Mouse (Mus musculus) T-cell, adult 2 months (primary cell): ENCODE data around the gene AL607142.1.
A peak's percentile ranks its signal among the peaks of the same experiment; 100 is the strongest.

Experiments used
- DNase-seq: peaks from one replicate; pipeline ENCODE4 v3.0.0; 2022; ENCODE audit warnings: low spot score

Gene AL607142.1

GRCm38 (mm10) chr4:120104599-120104998, 39.8 kb downstream of the AL607142.1 start:
- DNase-seq = peak; percentile 16

GRCm38 (mm10) chr4:120106362-120106761, 41.6 kb downstream of the AL607142.1 start:
- DNase-seq = no peak

- no peak for DNase-seq
Measured at GRCm38 (mm10) chr4:120107787-120108186, 43.0 kb downstream of the AL607142.1 start.

- no peak for DNase-seq
Measured at GRCm38 (mm10) chr4:120115516-120115915, 50.7 kb downstream of the AL607142.1 start.

- DNase-seq = no peak
Measured at GRCm38 (mm10) chr4:120116312-120116711, 51.5 kb downstream of the AL607142.1 start.

- peak; percentile 14 for DNase-seq
Measured at GRCm38 (mm10) chr4:120120276-120120675, 55.5 kb downstream of the AL607142.1 start.

GRCm38 (mm10) chr4:120124656-120125055, 59.9 kb downstream of the AL607142.1 start:
- DNase-seq = no peak

- no peak for DNase-seq
Measured at GRCm38 (mm10) chr4:120126047-120126446, 61.3 kb downstream of the AL607142.1 start.

- no peak for DNase-seq
Measured at GRCm38 (mm10) chr4:120127333-120127732, 62.5 kb downstream of the AL607142.1 start.

GRCm38 (mm10) chr4:120128033-120128432, 63.2 kb downstream of the AL607142.1 start:
- DNase-seq = no peak

- peak; percentile 14 for DNase-seq
Measured at GRCm38 (mm10) chr4:120129233-120129885, 64.6 kb downstream of the AL607142.1 start.

GRCm38 (mm10) chr4:120130926-120131325, 66.1 kb downstream of the AL607142.1 start:
- no peak for DNase-seq

GRCm38 (mm10) chr4:120131441-120132220, 66.8 kb downstream of the AL607142.1 start:
- DNase-seq = no peak

GRCm38 (mm10) chr4:120134223-120134622, 69.4 kb downstream of the AL607142.1 start:
- DNase-seq = no peak

GRCm38 (mm10) chr4:120141810-120142209, 77.0 kb downstream of the AL607142.1 start:
- no peak for DNase-seq

- DNase-seq = no peak
Measured at GRCm38 (mm10) chr4:120142905-120143304, 78.1 kb downstream of the AL607142.1 start.
